ENCODE assay signal across 11 mouse cellular contexts in genomic region chr10:91881521-91882228, GRCm38 (mm10).
DNase-seq lines count a peak whose midpoint lies in the region; ATAC-seq lines count a peak whose summit lies in the region.
"Had no signal": no experiment of that assay in that cellular context is flagged by ENCODE, and none has a peak within 500 bp of the region (broad histone marks: within the 10 kb centered on the region; RNA-seq: fewer than 3 reads in every experiment).

No protein-coding gene starts in this region.

- 10% methylated on average over 9 of the region's 9 CpGs for WGBS in hindbrain, embryonic 14.5 days

- H3K4me1 ChIP-seq in hindbrain, embryonic 14.5 days (replicated peaks; ENCODE audit: control insufficient read depth, insufficient read depth, low read length), result peaks cover 5% of the 10 kb centered on the region; the same call in 1 of the 2 replicates
- H3K4me1 ChIP-seq: heart, embryonic 13.5 days; lung, embryonic 15.5 days had no signal

- no peak overlapping the region for H3K4me3 ChIP-seq in hindbrain, embryonic 14.5 days (replicated peaks; ENCODE audit: low read length)
- H3K4me3 ChIP-seq: heart, embryonic 13.5 days; limb, embryonic 12.5 days; lung, embryonic 15.5 days had no signal

- H3K27me3 ChIP-seq in hindbrain, embryonic 14.5 days (ENCODE audit: control insufficient read depth, insufficient read depth, low read length), result no peaks in the 10 kb centered on the region
- H3K27me3 ChIP-seq: heart, embryonic 13.5 days; limb, embryonic 12.5 days; lung, embryonic 15.5 days had no signal

- H3K27ac ChIP-seq in hindbrain, embryonic 14.5 days, result peak overlapping the region; percentile 33
- H3K27ac ChIP-seq: heart, embryonic 13.5 days; limb, embryonic 12.5 days; lung, embryonic 15.5 days had no signal

- DNase-seq in right cerebral cortex, postnatal 10 days (ENCODE audit: low spot score in 2 of 2), result peak; percentile 29 to 36
- no peak for DNase-seq in right cerebral cortex, postnatal 36 days (ENCODE audit: low spot score in 2 of 2)
- DNase-seq in hindbrain, embryonic 14.5 days (ENCODE audit: low spot score), result peak; percentile 30
- DNase-seq in kidney, postnatal 36 days, result peak; percentile 5 to 15
- DNase-seq in retina, postnatal 7 days (ENCODE audit: low read depth, low spot score), result peak; percentile 16
- DNase-seq in thymus, postnatal 14 days, result no peak
- DNase-seq in heart, postnatal 14 days, result no peak

- H3K4me2 ChIP-seq in hindbrain, embryonic 14.5 days (replicated peaks), result no peak overlapping the region
- H3K4me2 ChIP-seq: heart, embryonic 13.5 days; limb, embryonic 12.5 days; lung, embryonic 15.5 days had no signal

- intact Hi-C loops in heart, postnatal 14 days (cut with DNase I), result no loop called here

- no peaks in the 10 kb centered on the region for H3K36me3 ChIP-seq in hindbrain, embryonic 14.5 days (replicated peaks; ENCODE audit: control insufficient read depth, insufficient read depth)
- H3K36me3 ChIP-seq: heart, embryonic 13.5 days; limb, embryonic 12.5 days; lung, embryonic 15.5 days had no signal

- H3K9ac ChIP-seq in hindbrain, embryonic 14.5 days, result 0 out of 2 replicates have a peak overlapping the region, but pooled peaks have one; percentile 21
- H3K9ac ChIP-seq: heart, embryonic 13.5 days; limb, embryonic 12.5 days; lung, embryonic 15.5 days had no signal

- H3K9me3 ChIP-seq in hindbrain, embryonic 14.5 days (ENCODE audit: control insufficient read depth, low read length), result no peaks in the 10 kb centered on the region
- H3K9me3 ChIP-seq: heart, embryonic 13.5 days; limb, embryonic 12.5 days; lung, embryonic 15.5 days had no signal

- ATAC-seq in hindbrain, embryonic 14.5 days (ENCODE audit: low FRiP score), result no peak
- ATAC-seq in megakaryocyte-erythroid progenitor cell, adult 5-6 weeks (replicated peaks; ENCODE audit: low FRiP score, low TSS enrichment, poor library complexity, severe bottlenecking), result no peak

Comparison
In these comparisons a context has a peak if more than half of its experiments do, and no peak if none do; other contexts are left out.
1. DNase-seq: peak in right cerebral cortex, postnatal 10 days (2 of 2), hindbrain, embryonic 14.5 days (single experiment), kidney, postnatal 36 days (2 of 2) and retina, postnatal 7 days (single experiment); none in right cerebral cortex, postnatal 36 days (0 of 2), thymus, postnatal 14 days (single experiment) and heart, postnatal 14 days (0 of 2).